Mouse (Mus musculus) stomach, postnatal 0 days (tissue): ENCODE measurements around the gene Npm3.

Source experiments
- CTCF ChIP-seq: IDR thresholded peaks from 2 replicates; pipeline ENCODE4 v1.5.1; 2016; ENCODE audit warnings: antibody characterized with exemption, low read depth, mild to moderate bottlenecking, moderate library complexity
- EP300 ChIP-seq: optimal IDR thresholded peaks from 2 replicates; pipeline ENCODE3; 2016; ENCODE audit warnings: antibody characterized with exemption

- TF ChIP-seq CTCF (no peak), EP300 (no peak)
Observed at GRCm38 (mm10) chr19:45730042-45730441, 19.3 kb downstream of the Npm3 start.
